Mouse (Mus musculus): ENCODE data around the gene Pla2g4e.

Gene Pla2g4e

DNA sequence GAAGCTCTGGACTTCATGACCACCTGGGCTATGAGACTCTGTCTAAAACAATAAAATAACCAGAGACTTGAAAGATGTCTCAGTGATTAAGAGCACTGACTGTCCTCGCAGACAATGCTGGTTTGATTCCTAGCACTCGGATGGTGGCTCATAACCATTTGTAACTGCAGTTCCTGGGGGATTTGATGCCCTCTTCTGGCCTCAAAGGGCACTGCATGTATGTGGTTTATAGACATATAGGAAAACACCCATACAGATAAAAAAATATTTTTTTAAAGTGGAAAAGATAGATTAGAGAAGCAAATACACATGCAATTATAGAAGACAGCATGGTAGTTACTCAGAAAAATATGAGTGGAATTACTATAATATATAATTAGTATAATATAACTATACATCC lies 87.5 kb downstream of the Pla2g4e start:
- no peak for DNase-seq (ENCODE audit: low spot score in 2 of 2)

DNA sequence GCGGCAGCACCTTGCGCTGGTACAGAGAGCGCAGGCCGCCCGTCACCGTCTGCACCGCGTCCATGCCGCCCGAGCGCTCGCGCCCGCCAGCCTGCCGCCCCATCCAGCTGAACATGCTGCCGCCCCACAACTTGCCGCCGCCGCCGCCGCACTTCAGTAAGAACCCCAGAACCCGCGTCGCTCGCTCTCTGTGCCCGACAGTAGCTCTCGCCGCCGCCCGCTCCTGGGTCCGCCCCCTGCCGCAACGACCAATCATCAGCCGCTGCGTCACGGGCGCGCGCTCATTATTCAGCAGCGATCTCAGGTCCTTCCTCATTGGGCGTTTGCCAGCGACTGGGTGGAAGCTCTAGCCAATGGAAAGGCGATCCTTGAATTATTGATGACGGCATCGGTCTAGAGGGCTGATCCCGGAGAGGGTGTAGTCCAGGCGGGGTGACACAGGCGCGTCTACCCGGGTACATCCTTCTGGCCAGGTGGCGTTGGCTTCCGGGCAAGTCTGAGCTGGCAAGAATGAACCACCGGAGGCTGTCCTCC lies 90.7 kb downstream of the Pla2g4e start, which contains the start of gene Ehd4:
Gene Ehd4 (minus strand): TSS at position 246 of the 534 bp plus-strand sequence.
- DNase-seq (ENCODE audit: low spot score in 2 of 2) = peak; percentile 98 to 99

DNA sequence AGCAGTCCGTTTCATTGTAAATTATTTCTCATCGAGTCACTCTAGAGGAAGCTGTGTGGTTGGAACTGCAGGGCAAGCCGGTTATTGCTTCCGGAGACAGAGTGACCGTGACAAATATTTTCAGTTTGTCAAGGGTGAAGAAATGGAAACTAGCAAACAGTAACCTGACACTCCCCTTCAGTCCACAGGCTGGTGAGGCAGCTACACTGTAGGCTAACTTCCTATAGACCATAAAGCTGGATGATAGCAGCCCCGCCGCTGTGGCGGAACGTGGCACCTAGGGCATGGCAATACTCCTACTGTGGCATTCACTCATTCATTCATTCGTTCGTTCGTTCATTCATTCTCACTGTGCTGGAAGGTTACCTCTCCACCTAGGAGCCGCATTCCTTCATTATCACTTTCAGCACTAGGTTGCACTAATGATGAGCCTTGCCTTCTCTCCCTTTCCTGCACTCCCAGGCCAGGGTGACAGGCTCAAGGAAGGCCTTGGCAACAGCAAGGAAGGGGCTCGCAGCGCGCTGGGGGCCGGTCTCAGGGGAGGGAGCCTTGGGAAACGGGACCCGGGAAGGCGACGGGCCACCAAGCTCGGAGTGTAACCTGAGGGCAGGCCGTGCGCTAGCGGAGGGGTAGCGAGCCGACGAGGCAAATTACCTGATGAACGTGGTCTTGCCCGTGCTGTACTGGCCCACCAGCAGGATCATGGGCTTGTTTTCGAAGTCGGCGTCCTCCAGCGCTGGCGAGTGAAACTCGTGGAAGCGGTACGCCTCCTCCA lies 91.4 kb downstream of the Pla2g4e start:
- DNase-seq (ENCODE audit: low spot score in 2 of 2) = no peak

DNA sequence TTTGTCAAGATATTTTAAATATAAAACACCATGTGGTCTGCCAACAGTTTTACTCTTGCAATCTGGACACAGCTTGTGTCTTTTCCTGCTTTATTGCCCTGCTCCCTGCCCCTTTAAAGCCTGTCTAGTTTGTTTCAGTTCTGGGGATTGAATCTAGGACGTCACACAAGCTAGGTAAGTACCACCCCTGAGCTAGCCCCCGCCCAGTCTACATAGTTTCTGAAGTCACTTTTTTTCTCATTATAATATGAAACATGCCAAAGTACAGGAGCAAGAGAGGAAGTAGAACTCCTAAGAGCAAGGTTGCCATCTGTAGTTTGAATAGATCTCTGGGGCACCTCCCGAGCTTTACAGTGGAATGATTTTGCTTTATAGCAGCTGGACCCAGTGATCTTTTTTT lies 94.6 kb downstream of the Pla2g4e start:
- no peak for DNase-seq (ENCODE audit: low spot score in 2 of 2)

DNA sequence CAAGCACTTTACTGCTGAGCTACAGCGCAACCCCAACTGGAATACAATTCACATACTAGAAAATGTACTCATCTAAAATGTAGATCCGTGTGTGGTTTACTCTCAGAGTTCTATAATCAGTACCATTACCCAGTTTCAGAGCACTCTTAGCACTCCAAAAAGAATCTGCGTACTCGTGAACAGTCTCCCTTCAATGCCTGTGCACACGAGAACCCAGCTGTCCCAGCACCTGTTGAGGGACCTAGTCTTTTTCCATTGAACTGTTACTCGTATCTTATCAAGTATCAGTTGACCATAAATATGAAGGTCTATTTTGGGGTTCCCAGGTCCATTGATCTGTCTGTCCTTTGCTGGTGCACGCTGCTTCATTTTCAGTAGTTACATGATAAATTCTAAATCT lies 95.5 kb downstream of the Pla2g4e start:
- DNase-seq (ENCODE audit: low spot score in 2 of 2) = no peak

- DNase-seq (ENCODE audit: low spot score in 2 of 2) = no peak
Measured at GRCm38 (mm10) chr2:120147999-120148398, 97.1 kb downstream of the Pla2g4e start.

DNA sequence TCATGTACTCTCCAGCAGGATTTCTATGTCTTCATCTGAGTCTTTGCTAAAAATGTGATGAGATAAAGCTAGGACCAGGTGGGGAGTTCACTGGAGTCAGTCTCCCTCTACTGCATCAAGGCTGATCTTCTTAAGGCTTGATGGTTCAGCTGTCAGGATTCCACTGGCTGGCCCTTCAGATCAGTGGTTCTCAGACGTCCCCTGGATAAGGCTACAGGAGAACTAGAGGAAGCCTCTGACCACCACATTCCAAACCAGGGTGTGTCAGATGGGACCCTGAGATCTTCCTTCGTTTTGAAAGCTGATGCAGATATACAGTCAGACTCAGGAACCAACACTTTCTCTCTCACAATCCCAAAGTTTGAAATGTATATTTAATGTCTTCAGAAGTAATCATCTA lies 97.8 kb downstream of the Pla2g4e start:
- no peak for DNase-seq (ENCODE audit: low spot score in 2 of 2)

DNA sequence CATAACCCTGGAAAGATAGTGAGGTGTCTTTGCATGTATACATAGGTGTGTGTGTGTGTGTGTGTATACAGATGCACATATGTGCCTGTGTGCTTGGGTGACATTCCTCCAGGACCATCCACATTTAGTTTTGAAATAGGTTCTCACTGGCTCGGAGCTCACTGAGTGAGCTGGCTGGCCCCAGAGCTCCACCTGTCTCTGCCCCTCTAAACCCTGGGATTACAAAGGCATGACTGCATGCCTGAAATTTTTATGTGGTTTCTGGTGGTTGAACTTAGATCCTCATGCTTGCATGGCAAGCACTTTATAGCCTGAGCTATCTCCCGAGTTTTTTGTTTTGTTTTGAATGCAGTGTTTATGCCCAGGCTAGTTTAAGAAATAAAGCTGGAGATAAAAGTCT lies 98.6 kb downstream of the Pla2g4e start:
- no peak for DNase-seq (ENCODE audit: low spot score in 2 of 2)

- no peak for DNase-seq (ENCODE audit: low spot score in 2 of 2)
Measured at GRCm38 (mm10) chr2:120144390-120144789, 100.7 kb downstream of the Pla2g4e start.

GRCm38 (mm10) chr2:120142336-120142735 lies 102.8 kb downstream of the Pla2g4e start:
- no peak for DNase-seq (ENCODE audit: low spot score in 2 of 2)

DNA sequence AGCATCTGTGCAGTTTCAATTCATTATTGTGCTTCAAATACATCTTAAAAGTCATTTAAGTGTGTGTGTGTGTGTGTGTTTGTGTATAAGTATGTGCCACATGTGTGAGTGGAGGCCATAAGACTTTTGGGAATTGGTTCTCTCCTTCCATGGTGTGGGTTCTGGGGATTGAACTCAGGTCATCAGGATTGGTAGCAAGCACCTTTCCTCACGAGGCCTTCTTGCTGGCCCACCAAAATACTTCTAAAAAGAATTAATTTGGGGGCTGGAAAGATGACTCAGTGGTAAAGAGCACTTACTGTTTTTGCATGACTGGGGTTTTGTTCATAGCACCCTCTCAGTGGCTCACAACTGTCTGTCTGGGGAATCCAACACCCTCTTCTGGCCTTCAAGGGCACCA lies 103.5 kb downstream of the Pla2g4e start:
- no peak for DNase-seq (ENCODE audit: low spot score in 2 of 2)

GRCm38 (mm10) chr2:120140326-120140725 lies 104.8 kb downstream of the Pla2g4e start:
- no peak for DNase-seq (ENCODE audit: low spot score in 2 of 2)

DNA sequence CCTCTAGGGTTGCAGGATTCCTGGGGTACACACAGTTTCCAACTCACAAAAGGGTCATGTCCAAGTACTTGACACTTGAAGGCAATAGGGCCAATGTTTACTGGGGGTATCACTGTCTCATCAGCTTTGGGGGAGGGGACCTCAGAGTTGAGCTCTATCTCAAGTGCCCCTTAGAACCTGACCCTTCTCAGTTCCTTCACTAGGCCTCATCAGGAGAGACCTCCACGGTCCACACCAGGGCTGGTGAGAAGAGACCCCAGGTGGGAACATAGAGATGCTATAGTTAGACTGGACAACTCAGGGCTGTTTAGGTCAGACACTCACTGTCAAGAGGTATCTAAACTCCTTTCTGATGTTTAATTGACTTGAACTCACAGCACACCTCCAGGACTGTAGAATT lies 106.0 kb downstream of the Pla2g4e start:
- DNase-seq (ENCODE audit: low spot score in 2 of 2) = no peak

GRCm38 (mm10) chr2:120137281-120137680 lies 107.9 kb downstream of the Pla2g4e start:
- DNase-seq (ENCODE audit: low spot score in 2 of 2) = no peak

- DNase-seq (ENCODE audit: low spot score in 2 of 2) = no peak
Measured at GRCm38 (mm10) chr2:120134453-120135075, 110.6 kb downstream of the Pla2g4e start.

- no peak for DNase-seq (ENCODE audit: low spot score in 2 of 2)
Measured at GRCm38 (mm10) chr2:120131881-120132280, 113.3 kb downstream of the Pla2g4e start.

GRCm38 (mm10) chr2:120129252-120129908 lies 115.8 kb downstream of the Pla2g4e start:
- no peak for DNase-seq (ENCODE audit: low spot score in 2 of 2)

DNA sequence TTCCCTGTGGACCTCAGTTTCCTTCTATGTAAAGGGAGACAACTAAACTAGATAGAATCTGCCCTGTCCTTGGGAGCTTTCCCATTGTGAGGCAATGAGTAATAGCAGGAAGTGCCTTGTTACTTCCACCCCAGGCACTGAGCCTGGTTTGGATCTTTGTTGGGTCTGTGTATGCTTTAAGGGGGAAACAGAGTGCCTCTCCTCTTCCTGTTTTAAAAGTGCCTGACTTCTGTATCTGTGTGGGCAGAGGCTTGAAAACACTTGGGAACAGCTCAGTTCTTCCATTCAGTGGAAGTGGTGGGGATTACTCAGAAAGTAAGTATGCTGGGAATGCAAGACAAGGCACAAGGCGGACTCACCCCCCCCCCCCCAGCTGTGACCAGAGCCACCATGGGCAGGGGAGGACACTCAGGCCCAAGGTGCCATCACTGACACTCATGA lies 116.5 kb downstream of the Pla2g4e start:
- no peak for DNase-seq (ENCODE audit: low spot score in 2 of 2)

DNA sequence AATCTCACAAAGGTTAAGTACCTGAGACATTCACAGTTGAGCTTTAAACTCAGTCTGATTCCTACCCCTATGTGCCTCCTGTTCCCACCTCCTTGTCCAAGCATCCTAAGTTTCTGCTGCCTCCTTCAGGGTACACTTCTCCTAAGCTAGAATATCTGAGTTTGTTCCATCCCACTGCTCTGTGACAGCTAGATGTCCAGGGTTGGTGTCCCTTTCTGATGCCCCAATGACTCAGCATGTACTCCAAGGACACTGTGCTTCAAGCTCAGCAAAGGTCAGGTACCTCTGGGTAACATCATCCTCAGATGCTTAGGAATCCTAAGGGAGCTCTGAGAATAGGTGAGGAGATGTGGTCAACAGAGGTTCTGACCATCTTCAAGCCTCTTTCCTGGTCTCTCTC lies 117.1 kb downstream of the Pla2g4e start:
- no peak for DNase-seq (ENCODE audit: low spot score in 2 of 2)

DNA sequence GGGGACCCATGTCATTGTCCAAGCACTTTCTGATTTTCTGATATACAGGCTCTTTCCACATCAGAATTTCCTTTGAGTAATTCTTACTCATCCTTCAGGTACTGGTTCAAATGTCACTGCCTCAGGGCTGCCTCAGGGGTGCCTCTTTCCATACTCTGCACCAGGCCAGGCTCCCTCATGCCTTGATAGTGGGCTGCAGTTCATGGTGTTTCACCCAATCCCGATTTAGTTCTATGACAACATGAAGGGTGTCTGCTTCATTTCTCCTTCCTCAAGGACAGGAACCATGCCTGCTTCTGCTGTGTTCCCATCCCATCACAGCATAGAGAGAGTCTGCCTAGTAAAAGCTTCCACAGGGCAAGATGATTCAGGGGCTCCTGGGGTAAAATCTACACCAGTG lies 118.2 kb downstream of the Pla2g4e start:
- DNase-seq (ENCODE audit: low spot score in 2 of 2) = no peak

- no peak for DNase-seq (ENCODE audit: low spot score in 2 of 2)
Measured at GRCm38 (mm10) chr2:120126408-120126807, 118.7 kb downstream of the Pla2g4e start.

GRCm38 (mm10) chr2:120125461-120125860 lies 119.7 kb downstream of the Pla2g4e start:
- no peak for DNase-seq (ENCODE audit: low spot score in 2 of 2)

DNA sequence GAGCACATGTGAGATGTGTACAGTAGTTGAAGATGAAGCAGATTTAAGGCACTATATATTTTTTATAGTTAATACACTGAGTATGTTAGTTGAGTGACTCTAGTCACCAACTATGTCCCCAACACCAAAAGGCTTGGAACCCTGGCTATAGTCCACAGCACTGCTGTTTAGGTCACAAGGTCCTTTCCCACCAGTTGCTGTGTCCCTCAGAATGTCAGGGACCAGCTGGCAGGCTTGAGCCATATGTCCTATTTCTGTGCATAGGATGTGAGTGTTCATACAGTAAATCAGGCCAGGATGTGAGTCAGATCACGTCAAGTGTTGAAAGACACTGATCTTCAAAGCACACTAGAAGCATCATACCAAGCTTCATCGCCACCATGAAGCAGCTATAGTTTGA lies 120.2 kb downstream of the Pla2g4e start:
- DNase-seq (ENCODE audit: low spot score in 2 of 2) = no peak
